Mouse (Mus musculus) ovary, adult 2 months (tissue): ENCODE measurements around the gene Actrt1. TPM values are rescaled to one million over a fixed set of nuclear protein-coding genes. Genes with fewer than 3 reads are reported as not detected.

Source experiments
- polyA plus RNA-seq: library from polyadenylated mRNA; depleted of rRNA; stranded (reverse); fragments of >200 nt; gene quantifications from 2 replicates; pipeline ENCODE4 v1.2.3, GENCODE M21; 2012; rRNA removed

Gene Actrt1
- polyA plus RNA-seq, result not detected in 2 replicates

GRCm38 (mm10) chrX:46328707-46329106 lies at the start of gene Actrt1:
TSS of gene Actrt1 (plus strand) at chrX:46329007.

